Mouse (Mus musculus) liver, postnatal 0 days (tissue): ENCODE measurements around the gene Rtcb. TPM values are rescaled to one million over a fixed set of nuclear protein-coding genes. Genes with fewer than 3 reads are reported as not detected.

Source experiments
- ATAC-seq: fragments of 200-750 bp; cut with Nextera tagmentation; 2 replicates; pipeline ENCODE4 v1.8.0; 2017; ENCODE audit warnings: mild to moderate bottlenecking, moderate library complexity
- DNase-seq: peaks from one replicate; pipeline ENCODE4 v3.0.0-alpha.2; 2016
- H3K27ac ChIP-seq: fragments of 300-500 bp; sonication (generic); 2 replicates; pipeline ENCODE4 v1.5.1; 2014; ENCODE audit warnings: antibody characterized with exemption, moderate library complexity, mild to moderate bottlenecking, low read depth
- H3K27me3 ChIP-seq: fragments of 300-500 bp; sonication (generic); 2 replicates; pipeline ENCODE4 v1.6.1; 2014; ENCODE audit warnings: low read length, control low read depth, mixed read lengths; ENCODE audit not compliant: insufficient read depth
- H3K36me3 ChIP-seq: fragments of 300-500 bp; sonication (generic); replicated peaks from 2 replicates; pipeline ENCODE4 v1.6.1; 2014; ENCODE audit warnings: mild to moderate bottlenecking, control low read depth, low read length, moderate library complexity, mixed read lengths; ENCODE audit not compliant: insufficient read depth
- H3K4me1 ChIP-seq: fragments of 300-500 bp; sonication (generic); 2 replicates; pipeline ENCODE4 v1.6.1; 2014; ENCODE audit warnings: antibody characterized with exemption, mild to moderate bottlenecking, control low read depth; ENCODE audit not compliant: insufficient read depth
- H3K4me2 ChIP-seq: fragments of 300-500 bp; sonication (generic); 2 replicates; pipeline ENCODE4 v1.6.1; 2014; ENCODE audit warnings: low read depth, mild to moderate bottlenecking, low read length, moderate library complexity, mixed read lengths
- H3K4me3 ChIP-seq: fragments of 300-500 bp; sonication (generic); 2 replicates; pipeline ENCODE4 v1.5.1; 2014; ENCODE audit warnings: low read depth, low read length
- H3K9ac ChIP-seq: fragments of 300-500 bp; sonication (generic); replicated peaks from 2 replicates; pipeline ENCODE4 v1.6.1; 2014; ENCODE audit warnings: mild to moderate bottlenecking, moderate library complexity
- H3K9me3 ChIP-seq: fragments of 300-500 bp; sonication (generic); 2 replicates; pipeline ENCODE4 v1.6.1; 2016; ENCODE audit warnings: mild to moderate bottlenecking, control low read depth, low read length, mixed read lengths
- CTCF ChIP-seq: sonication (generic); IDR thresholded peaks from 2 replicates; pipeline ENCODE4 v1.5.1; 2016; ENCODE audit warnings: antibody characterized with exemption, low read depth
- EP300 ChIP-seq: IDR thresholded peaks from 2 replicates; pipeline ENCODE4 v1.6.1; 2016; ENCODE audit warnings: antibody characterized with exemption, low read depth, mild to moderate bottlenecking
- WGBS: fragments of 180-500 bp; shearing (Covaris S2); extraction: QIAGEN DNeasy Blood & Tissue Kit; methylation state at CpG from one replicate; pipeline ENCODE4 v1.1.7; 2014; ENCODE audit not compliant: insufficient replicate concordance; 5-methylcytosine and 5-hydroxymethylcytosine counted together
- polyA plus RNA-seq: library from polyadenylated mRNA; unstranded; fragments of >200 nt; fragmentation: Nextera tagmentation; extraction: Ambion mirVana; gene quantifications from 2 replicates; pipeline ENCODE4 v1.2.1, GENCODE M21; 2015

Gene Rtcb
- polyA plus RNA-seq = 50.0 and 51.9 TPM in 2 replicates

GRCm38 (mm10) chr10:85957464-85957950 lies at the start of gene Rtcb:
TSS of gene Rtcb (minus strand) at chr10:85957823.
- peak; percentile 96 for DNase-seq
- ATAC-seq = peak; percentile 97
- Histone ChIP-seq H3K36me3 (peaks cover 13% of the 10 kb centered on the region), H3K9ac (peak within 1 kb of the TSS; percentile 94), H3K27me3 (no peaks in the 10 kb centered on the region), H3K4me1 (peaks cover 4% of the 10 kb centered on the region; the same call in 1 of the 2 replicates), H3K9me3 (no peaks in the 10 kb centered on the region), H3K4me2 (peak within 1 kb of the TSS; percentile 86), H3K4me3 (peak within 1 kb of the TSS; percentile 97), H3K27ac (peak within 1 kb of the TSS; percentile 83)
- WGBS = under 1% methylated on average over 36 of the region's 38 CpGs
- TF ChIP-seq CTCF (no peak), EP300 (no peak)

- no peak for ATAC-seq
- 70% methylated on average over 5 of the region's 5 CpGs for WGBS
- H3K4me2 ChIP-seq = no peak overlapping the region
- H3K4me1 ChIP-seq = no peaks in the 10 kb centered on the region
- no peak overlapping the region for H3K9ac ChIP-seq
- H3K36me3 ChIP-seq = no peaks in the 10 kb centered on the region
- H3K27me3 ChIP-seq = no peaks in the 10 kb centered on the region
- H3K4me3 ChIP-seq = no peak overlapping the region
- H3K9me3 ChIP-seq = no peaks in the 10 kb centered on the region
- H3K27ac ChIP-seq = no peak overlapping the region
- TF ChIP-seq CTCF (no peak), EP300 (no peak)
- no peak for DNase-seq
Measured at GRCm38 (mm10) chr10:86006455-86006854, 48.8 kb upstream of the Rtcb start.

- DNase-seq (no peak), ATAC-seq (no peak)
- no peaks in the 10 kb centered on the region for H3K27me3 ChIP-seq
- no peaks in the 10 kb centered on the region for H3K36me3 ChIP-seq
- no peak overlapping the region for H3K9ac ChIP-seq
- H3K4me1 ChIP-seq = no peaks in the 10 kb centered on the region
- no peak overlapping the region for H3K27ac ChIP-seq
- H3K9me3 ChIP-seq = no peaks in the 10 kb centered on the region
- no peak overlapping the region for H3K4me2 ChIP-seq
- WGBS = 85% methylated on average over 4 of the region's 4 CpGs
- H3K4me3 ChIP-seq = no peak overlapping the region
- TF ChIP-seq EP300 = no peak
- no peak for TF ChIP-seq CTCF
Measured at GRCm38 (mm10) chr10:86000447-86000846, 42.8 kb upstream of the Rtcb start.

GRCm38 (mm10) chr10:85994543-85995104 lies 37.0 kb upstream of the Rtcb start:
- no peak overlapping the region for H3K4me3 ChIP-seq
- DNase-seq = no peak
- no peak overlapping the region for H3K27ac ChIP-seq
- H3K4me2 ChIP-seq = no peak overlapping the region
- H3K9me3 ChIP-seq = no peaks in the 10 kb centered on the region
- no peak overlapping the region for H3K9ac ChIP-seq
- no peak for ATAC-seq
- no peak for TF ChIP-seq CTCF
- no peak for TF ChIP-seq EP300
- H3K27me3 ChIP-seq = no peaks in the 10 kb centered on the region
- H3K36me3 ChIP-seq = no peaks in the 10 kb centered on the region
- 62% methylated on average over 5 of the region's 5 CpGs for WGBS
- H3K4me1 ChIP-seq = no peaks in the 10 kb centered on the region

GRCm38 (mm10) chr10:85993836-85994235 lies 36.2 kb upstream of the Rtcb start:
- H3K4me3 ChIP-seq = no peak overlapping the region
- no peak overlapping the region for H3K4me2 ChIP-seq
- no peaks in the 10 kb centered on the region for H3K36me3 ChIP-seq
- no peak for TF ChIP-seq CTCF
- no peak for TF ChIP-seq EP300
- no peaks in the 10 kb centered on the region for H3K9me3 ChIP-seq
- WGBS = 88% methylated on average over 9 of the region's 9 CpGs
- no peak for ATAC-seq
- no peaks in the 10 kb centered on the region for H3K4me1 ChIP-seq
- no peak overlapping the region for H3K27ac ChIP-seq
- H3K27me3 ChIP-seq = no peaks in the 10 kb centered on the region
- no peak for DNase-seq
- H3K9ac ChIP-seq = no peak overlapping the region

GRCm38 (mm10) chr10:85992412-85992811 lies 34.8 kb upstream of the Rtcb start:
- no peak overlapping the region for H3K9ac ChIP-seq
- no peaks in the 10 kb centered on the region for H3K27me3 ChIP-seq
- ATAC-seq (no peak), DNase-seq (no peak)
- 35% methylated on average over 4 of the region's 4 CpGs for WGBS
- H3K4me1 ChIP-seq = no peaks in the 10 kb centered on the region
- TF ChIP-seq EP300 (no peak), CTCF (no peak)
- no peaks in the 10 kb centered on the region for H3K36me3 ChIP-seq
- H3K27ac ChIP-seq = no peak overlapping the region
- no peak overlapping the region for H3K4me3 ChIP-seq
- no peak overlapping the region for H3K4me2 ChIP-seq
- H3K9me3 ChIP-seq = no peaks in the 10 kb centered on the region
